Mouse (Mus musculus) adrenal gland, postnatal 4 days (tissue): ENCODE results near the gene Sptlc2. TPM values are rescaled to one million over a fixed set of nuclear protein-coding genes. Genes with fewer than 3 reads are reported as not detected.
"Not testable (repeated sequence)": the region's sequence is repeated elsewhere in the genome, so short reads cannot be mapped to it uniquely, and the experiment has no call there.

Source experiments
- DNase-seq, 2 experiments: peaks; one replicate each; pipeline ENCODE4 v3.0.0; 2021 to 2022; ENCODE audit warnings: low spot score in 2 of 2, mixed read lengths in 2 of 2
- microRNA-seq: library from miRNA; unstranded; fragments of <30 nt; microRNA quantifications from one replicate; pipeline ENCODE4 v1.2.0, GENCODE M21; 2021
- total RNA-seq, 2 experiments: library from RNA; stranded (reverse); gene quantifications; 2 replicates each; pipeline ENCODE4 v1.2.3; 2021

Gene Sptlc2
- total RNA-seq, 2 experiments from 2014 or later, result 183 to 197 TPM

DNA sequence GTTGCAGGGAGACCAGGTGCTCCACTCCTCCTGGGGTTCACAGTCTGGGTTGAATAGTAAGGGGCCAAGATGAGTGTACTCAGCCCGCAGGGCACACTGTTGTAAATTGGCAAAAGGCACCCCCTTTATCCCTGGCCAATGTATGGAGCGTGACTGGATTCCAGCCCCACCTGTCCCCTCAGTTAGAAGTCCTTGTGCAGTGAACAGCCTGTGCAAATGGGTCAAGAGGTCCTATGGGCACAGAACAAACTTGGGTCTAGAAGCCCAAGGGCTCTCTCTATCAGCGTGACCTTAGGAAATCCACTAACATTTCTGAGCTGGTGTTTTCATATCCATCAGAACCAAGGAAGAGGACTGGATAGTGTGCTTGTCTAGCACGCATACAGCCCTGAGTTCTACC lies 105.4 kb downstream of the Sptlc2 start:
- no peak for DNase-seq

DNA sequence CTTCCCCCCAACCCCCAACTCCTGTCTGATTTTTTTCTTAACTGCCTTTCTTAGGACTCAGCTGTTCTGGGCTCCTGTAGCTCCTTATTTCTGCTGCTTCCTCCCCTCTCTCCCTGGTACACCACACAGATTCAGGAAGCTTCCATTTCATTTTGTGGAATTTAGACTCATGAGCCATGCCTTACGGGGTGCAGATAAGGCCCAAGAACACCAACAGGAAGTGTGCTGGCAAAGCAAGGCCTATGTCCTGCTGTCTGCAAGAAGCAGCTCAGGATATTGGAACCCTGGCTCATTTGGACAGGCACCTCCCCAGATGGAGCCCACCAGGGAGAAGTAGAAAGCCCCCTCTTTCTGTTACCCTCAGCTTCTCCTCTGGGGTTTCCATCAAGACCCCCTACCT lies 106.4 kb downstream of the Sptlc2 start:
- no peak for DNase-seq

GRCm38 (mm10) chr12:87279879-87280278 lies 108.3 kb downstream of the Sptlc2 start:
- no peak for DNase-seq

- DNase-seq, result no peak
These were observed 108.8 kb downstream of the Sptlc2 start for GRCm38 (mm10) chr12:87279350-87279749.

GRCm38 (mm10) chr12:87278118-87278730 lies 109.9 kb downstream of the Sptlc2 start:
- peak in 1 of 2 experiments; percentile 12 for DNase-seq

DNA sequence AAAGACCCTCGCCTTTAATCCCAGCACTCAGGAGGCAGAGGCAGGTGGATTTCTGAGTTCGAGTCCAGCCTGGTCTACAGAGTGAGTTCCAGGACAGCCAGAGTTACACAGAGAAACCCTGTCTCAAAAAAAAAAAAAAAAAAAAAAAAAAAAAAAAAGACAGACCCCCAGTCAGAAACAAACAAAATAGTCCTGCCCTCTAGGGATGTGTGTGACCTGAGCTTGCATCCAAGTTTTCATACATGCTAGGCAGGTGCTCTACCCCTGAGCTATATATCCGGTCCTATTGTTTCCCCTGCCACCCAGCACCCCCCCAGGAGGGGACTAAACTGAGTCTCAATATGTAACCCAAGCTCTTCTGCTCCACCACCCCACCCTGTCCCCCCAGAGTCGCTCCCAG lies 110.9 kb downstream of the Sptlc2 start:
- DNase-seq, result not testable (repeated sequence)

DNA sequence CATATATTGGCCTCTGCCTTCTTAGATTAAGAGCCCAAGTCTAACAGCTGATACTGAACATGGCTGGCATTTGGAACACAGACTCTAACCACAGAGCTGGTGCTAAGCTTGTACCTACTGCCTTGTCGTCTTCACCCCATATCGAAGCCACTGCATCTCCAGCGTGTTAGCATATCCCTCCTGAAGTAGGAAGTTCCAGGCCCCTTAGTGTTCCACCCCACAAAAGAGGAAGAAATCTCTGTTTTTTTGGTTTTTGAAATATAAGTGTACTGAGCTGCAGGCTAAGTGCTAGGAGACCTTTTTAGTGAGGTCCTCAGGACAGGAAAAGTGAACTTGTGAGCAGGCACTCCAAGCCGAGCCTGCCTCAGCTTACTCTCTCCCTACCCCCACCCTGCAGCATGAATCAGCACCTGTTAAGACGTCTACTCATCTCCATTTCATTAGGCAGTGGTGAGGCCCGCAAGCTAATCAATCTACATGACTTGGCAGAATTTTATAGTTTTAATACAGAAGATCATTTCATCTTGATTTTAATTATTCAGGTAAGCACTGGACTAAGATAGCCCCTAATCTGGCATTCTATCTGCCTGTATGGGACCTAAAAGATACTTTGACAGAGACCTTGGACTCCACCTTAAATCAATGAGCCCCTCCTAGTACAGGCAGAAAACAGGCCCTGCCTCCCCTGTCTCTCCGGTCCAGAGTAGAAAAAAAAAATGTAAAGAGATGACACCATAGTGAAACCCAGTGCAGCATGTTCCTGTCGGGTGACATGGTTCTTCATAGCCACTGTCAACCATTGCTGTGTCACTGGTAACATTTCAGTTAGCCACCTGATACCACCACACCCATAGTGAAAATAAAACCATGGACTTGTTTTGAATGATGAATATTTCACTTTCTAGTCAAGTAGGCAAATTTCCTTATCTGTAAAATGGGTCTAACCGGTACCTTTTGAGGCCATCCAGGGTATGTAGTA lies 113.0 kb downstream of the Sptlc2 start:
- no peak for DNase-seq

DNA sequence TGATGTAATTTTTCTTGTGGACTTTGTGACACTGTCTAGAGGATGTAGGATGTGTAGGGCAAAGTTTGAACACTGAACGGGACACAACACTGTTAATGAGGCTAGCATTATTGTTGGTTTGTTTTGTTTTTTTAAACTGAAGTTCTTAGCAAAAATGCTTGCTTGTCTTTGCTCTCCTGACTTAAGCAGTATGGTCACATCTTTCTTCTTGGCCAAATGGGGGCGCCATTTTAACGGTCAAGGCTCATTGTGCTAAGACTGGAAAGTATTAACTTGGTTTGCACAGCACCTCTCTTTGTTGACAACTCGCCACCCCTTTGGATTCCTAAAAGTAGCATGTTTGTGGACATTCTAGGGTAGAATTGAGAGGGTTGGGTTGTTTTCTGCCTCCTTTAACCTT lies 120.5 kb downstream of the Sptlc2 start:
- no peak for DNase-seq

- peak in 1 of 2 experiments; percentile 34 for DNase-seq
These were observed 121.1 kb downstream of the Sptlc2 start for GRCm38 (mm10) chr12:87266827-87267603.

- peak; percentile 19 to 74 for DNase-seq
These were observed 121.9 kb downstream of the Sptlc2 start, which contains the start of the genes Vipas39 and Ahsa1 for GRCm38 (mm10) chr12:87266108-87266826. Gene Vipas39 (minus strand): TSS chr12:87266256. Gene Ahsa1 (plus strand): TSS chr12:87266479.

DNA sequence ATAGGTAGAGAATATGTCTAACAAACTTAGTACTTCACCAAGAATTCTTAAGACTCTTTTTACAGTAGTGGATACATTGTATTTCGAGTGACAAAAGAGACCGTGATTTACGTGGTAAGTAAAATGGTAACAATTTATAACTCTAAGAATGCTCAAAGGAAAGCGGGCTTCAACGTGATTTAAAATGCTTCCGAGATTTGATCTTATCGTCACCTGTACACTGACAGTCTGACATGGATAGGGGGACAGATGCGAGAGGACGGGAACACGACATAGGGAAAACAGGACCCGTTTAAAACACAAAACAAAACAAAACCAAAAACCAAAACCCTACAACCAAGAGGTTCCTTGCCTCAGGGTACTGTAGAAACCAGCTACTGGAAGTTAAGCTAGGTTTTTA lies 122.7 kb downstream of the Sptlc2 start:
- no peak for DNase-seq

DNA sequence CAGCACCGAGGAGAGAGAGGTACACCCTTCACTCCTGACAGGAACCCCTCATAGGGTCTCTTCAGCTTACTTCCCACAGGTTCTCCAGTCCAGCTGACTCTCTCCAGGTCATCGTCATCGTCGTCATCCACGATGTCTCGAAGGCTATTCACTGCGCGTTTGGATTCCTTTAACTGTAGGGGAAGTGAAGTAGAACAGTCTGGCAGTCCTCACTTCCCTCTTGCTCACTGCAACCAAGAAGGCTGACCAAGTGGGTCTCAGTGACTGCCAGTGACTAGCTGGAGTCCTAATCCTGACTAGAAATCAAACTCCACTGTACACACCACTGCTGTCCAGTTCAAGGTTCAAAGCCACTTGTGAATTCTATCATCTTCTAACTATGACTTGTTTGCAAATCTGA lies 127.6 kb downstream of the Sptlc2 start:
- no peak for DNase-seq

GRCm38 (mm10) chr12:87256629-87257028 lies 131.5 kb downstream of the Sptlc2 start:
- DNase-seq, result no peak

Small RNAs within 50 kb of the gene (microRNA-seq; reads per million reads assigned to microRNA genes)
- gene Gm47293 (not detected), gene Mir3068 (109 reads per million, percentile 47 among the genes with 10 or more reads in this experiment)

Other genes with a start within 250 kb of the Sptlc2 start
- gene Gstz1, start 241.2 kb downstream of the Sptlc2 start, total RNA-seq, result 100 to 1,000 TPM in 1 of 2 experiments, 10 to 100 TPM in 1; 83.6 to 106 TPM
- gene Pomt2, start 240.4 kb downstream of the Sptlc2 start, total RNA-seq, result 10 to 100 TPM; 13.4 to 16.7 TPM
- gene Samd15, start 188.6 kb downstream of the Sptlc2 start, total RNA-seq, result 1 to 10 TPM; 3.0 to 3.2 TPM
- gene Tmed8, start 187.9 kb downstream of the Sptlc2 start, total RNA-seq, result 10 to 100 TPM; 25.3 to 28.1 TPM
- gene Noxred1, start 149.6 kb downstream of the Sptlc2 start, total RNA-seq, result under 1 TPM; 0.17 to 0.51 TPM
- 10 to 100 TPM; 42.8 to 45.6 TPM for gene Vipas39, start 122.1 kb downstream of the Sptlc2 start, total RNA-seq
- gene Ahsa1, start 121.9 kb downstream of the Sptlc2 start, total RNA-seq, result 100 to 1,000 TPM; 119 to 129 TPM
- under 1 TPM; 0.56 to 0.62 TPM for gene Ism2, start 88.7 kb downstream of the Sptlc2 start, total RNA-seq
- 100 to 1,000 TPM; 158 to 179 TPM for gene Slirp, start 55.5 kb upstream of the Sptlc2 start, total RNA-seq
- gene Alkbh1, start 55.7 kb upstream of the Sptlc2 start, total RNA-seq, result 10 to 100 TPM; 30.2 to 33.2 TPM
- gene Snw1, start 83.9 kb upstream of the Sptlc2 start, total RNA-seq, result 10 to 100 TPM; 80.2 to 84.5 TPM
- gene Gm5788, start 106.4 kb upstream of the Sptlc2 start, total RNA-seq, result not detected
- not detected for gene Gm8300, start 126.0 kb upstream of the Sptlc2 start, total RNA-seq
- gene Oog1, start 214.3 kb upstream of the Sptlc2 start, total RNA-seq, result not detected
- gene Gm4027, start 230.5 kb upstream of the Sptlc2 start, total RNA-seq, result not detected